Mouse (Mus musculus) forebrain, postnatal 0 days (tissue): ENCODE measurements around the gene 1700067P10Rik. TPM values are rescaled to one million over a fixed set of nuclear protein-coding genes. Genes with fewer than 3 reads are reported as not detected.

ENCODE experiments used
- ATAC-seq: fragments of 200-750 bp; cut with Nextera tagmentation; 2 replicates; pipeline ENCODE4 v1.8.0; 2017; ENCODE audit warnings: mild to moderate bottlenecking, moderate library complexity
- DNase-seq: peaks from one replicate; pipeline ENCODE4 v3.0.0-alpha.2; 2015
- H3K27ac ChIP-seq: fragments of 300-500 bp; sonication (generic); 2 replicates; pipeline ENCODE4 v1.5.1; 2014; ENCODE audit warnings: low read depth, mild to moderate bottlenecking, antibody characterized with exemption, low read length, moderate library complexity, mixed read lengths
- H3K27me3 ChIP-seq: fragments of 300-500 bp; sonication (generic); 2 replicates; pipeline ENCODE4 v1.6.1; 2014; ENCODE audit warnings: mild to moderate bottlenecking, low read length, mixed read lengths; ENCODE audit not compliant: insufficient read depth
- H3K36me3 ChIP-seq: fragments of 300-500 bp; sonication (generic); 2 replicates; pipeline ENCODE4 v1.6.1; 2014; ENCODE audit warnings: mild to moderate bottlenecking, moderate library complexity; ENCODE audit not compliant: insufficient read depth
- H3K4me1 ChIP-seq: fragments of 300-500 bp; sonication (generic); 2 replicates; pipeline ENCODE4 v1.6.1; 2014; ENCODE audit warnings: antibody characterized with exemption; ENCODE audit not compliant: insufficient read depth
- H3K4me2 ChIP-seq: fragments of 300-500 bp; sonication (generic); 2 replicates; pipeline ENCODE4 v1.6.1; 2014; ENCODE audit warnings: low read depth, mild to moderate bottlenecking, moderate library complexity
- H3K4me3 ChIP-seq: fragments of 300-500 bp; sonication (generic); 2 replicates; pipeline ENCODE4 v1.5.1; 2014; ENCODE audit warnings: low read depth, low read length, mixed read lengths
- H3K9ac ChIP-seq: fragments of 300-500 bp; sonication (generic); 2 replicates; pipeline ENCODE4 v1.6.1; 2014; ENCODE audit warnings: mild to moderate bottlenecking
- H3K9me3 ChIP-seq: fragments of 300-500 bp; sonication (generic); 2 replicates; pipeline ENCODE4 v1.6.1; 2016; ENCODE audit warnings: low read length
- CTCF ChIP-seq: sonication (generic); IDR thresholded peaks from 2 replicates; pipeline ENCODE4 v1.5.1; 2016; ENCODE audit warnings: antibody characterized with exemption, control low read depth, low read depth
- WGBS: fragments of 180-500 bp; shearing (Covaris S2); extraction: QIAGEN DNeasy Blood & Tissue Kit; methylation state at CpG from one replicate; pipeline ENCODE4 v1.1.7; 2014; 5-methylcytosine and 5-hydroxymethylcytosine counted together
- polyA plus RNA-seq: library from polyadenylated mRNA; unstranded; fragments of >200 nt; fragmentation: Nextera tagmentation; extraction: Ambion mirVana; gene quantifications from 2 replicates; pipeline ENCODE4 v1.2.1, GENCODE M21; 2015
- total RNA-seq: library from RNA; depleted of rRNA; stranded (reverse); fragments of >200 nt; gene quantifications from 2 replicates; pipeline ENCODE4 v1.2.3, GENCODE M21; 2014

1700067P10Rik gene
- total and polyA plus RNA-seq, 2 experiments from 2014 or later: not detected

- ATAC-seq: no peak
- DNase-seq: no peak
- Histone ChIP-seq H3K4me2 (no peak overlapping the region), H3K4me3 (no peak overlapping the region), H3K36me3 (no peaks in the 10 kb centered on the region), H3K9me3 (no peaks in the 10 kb centered on the region), H3K27ac (no peak overlapping the region), H3K9ac (no peak overlapping the region), H3K4me1 (no peaks in the 10 kb centered on the region), H3K27me3 (no peaks in the 10 kb centered on the region)
- 48% methylated on average over 3 of the region's 3 CpGs for WGBS
- no peak for TF ChIP-seq CTCF
These were observed 8.5 kb upstream of the 1700067P10Rik start for GRCm38 (mm10) chr17:48080626-48081025.

- Histone ChIP-seq H3K27ac (no peak overlapping the region), H3K27me3 (peaks cover 5% of the 10 kb centered on the region), H3K4me2 (no peak overlapping the region), H3K9me3 (0 out of 2 replicates have a peak, but pooled peaks cover 3% of the 10 kb centered on the region), H3K36me3 (no peaks in the 10 kb centered on the region), H3K4me3 (no peak overlapping the region), H3K9ac (no peak overlapping the region), H3K4me1 (no peaks in the 10 kb centered on the region)
- no peak for ATAC-seq
- no peak for DNase-seq
- WGBS: 77% methylated on average over 2 of the region's 2 CpGs
- no peak for TF ChIP-seq CTCF
These were observed 327 bp downstream of the 1700067P10Rik start for GRCm38 (mm10) chr17:48089446-48089845.

- ATAC-seq: no peak
- Histone ChIP-seq H3K4me1 (peaks cover 2% of the 10 kb centered on the region; the same call in 1 of the 2 replicates), H3K9me3 (0 out of 2 replicates have a peak, but pooled peaks cover 3% of the 10 kb centered on the region), H3K27me3 (peaks cover 10% of the 10 kb centered on the region), H3K36me3 (no peaks in the 10 kb centered on the region), H3K4me3 (no peak overlapping the region), H3K4me2 (no peak overlapping the region), H3K9ac (no peak overlapping the region), H3K27ac (no peak overlapping the region)
- 62% methylated on average over 12 of the region's 12 CpGs for WGBS
- TF ChIP-seq CTCF: no peak
- no peak for DNase-seq
These were observed 1.2 kb downstream of the 1700067P10Rik start for GRCm38 (mm10) chr17:48090305-48090704.

- no peak for DNase-seq
- peak; percentile 38 for TF ChIP-seq CTCF
- 65% methylated on average over 5 of the region's 5 CpGs for WGBS
These were observed 4.2 kb downstream of the 1700067P10Rik start for GRCm38 (mm10) chr17:48093286-48093817.

GRCm38 (mm10) chr17:48094820-48095680 is 5.9 kb downstream of the 1700067P10Rik start:
- 0 out of 2 replicates have a peak overlapping the region, but pooled peaks have one; percentile 23 for H3K4me2 ChIP-seq
- peak overlapping the region; percentile 35; the same call in 1 of the 2 replicates for H3K27ac ChIP-seq
- 6% methylated on average over 19 of the region's 20 CpGs for WGBS
- peak; percentile 37 for DNase-seq
- H3K36me3 ChIP-seq: no peaks in the 10 kb centered on the region
- ATAC-seq: peak; percentile 11; the same call in 1 of the 2 replicates
- H3K27me3 ChIP-seq: peaks cover 46% of the 10 kb centered on the region
- no peak overlapping the region for H3K9ac ChIP-seq
- peaks cover 20% of the 10 kb centered on the region for H3K4me1 ChIP-seq
- H3K4me3 ChIP-seq: no peak overlapping the region
- no peak for TF ChIP-seq CTCF
- H3K9me3 ChIP-seq: 0 out of 2 replicates have a peak, but pooled peaks cover 3% of the 10 kb centered on the region

More at GRCm38 (mm10) chr17:48093286-48093817, 4.2 kb downstream of the 1700067P10Rik start:
- Histone ChIP-seq H3K4me3 (no peak overlapping the region), H3K4me2 (no peak overlapping the region), H3K9me3 (0 out of 2 replicates have a peak, but pooled peaks cover 3% of the 10 kb centered on the region), H3K27me3 (peaks cover 29% of the 10 kb centered on the region), H3K27ac (no peak overlapping the region), H3K36me3 (no peaks in the 10 kb centered on the region), H3K4me1 (peaks cover 20% of the 10 kb centered on the region), H3K9ac (no peak overlapping the region)
- no peak for ATAC-seq

- H3K9ac ChIP-seq: no peak overlapping the region
- H3K36me3 ChIP-seq: no peaks in the 10 kb centered on the region
- peaks cover 50% of the 10 kb centered on the region for H3K27me3 ChIP-seq
- H3K4me3 ChIP-seq: peak overlapping the region; percentile 17; the same call in 1 of the 2 replicates
- DNase-seq (peak; percentile 67), ATAC-seq (peak; percentile 77)
- 2% methylated on average over 26 of the region's 26 CpGs for whole genome bisulfite sequencing
- no peak for TF ChIP-seq CTCF
- H3K9me3 ChIP-seq: 0 out of 2 replicates have a peak, but pooled peaks cover 3% of the 10 kb centered on the region
- H3K27ac ChIP-seq: no peak overlapping the region; the same call in 1 of the 2 replicates
- peak overlapping the region; percentile 27; the same call in 1 of the 2 replicates for H3K4me2 ChIP-seq
- peaks cover 20% of the 10 kb centered on the region for H3K4me1 ChIP-seq
These were observed 6.6 kb downstream of the 1700067P10Rik start for GRCm38 (mm10) chr17:48095718-48096121.
